Mouse (Mus musculus): ENCODE data around the gene Gm15107.
"Not testable (repeated sequence)": the region's sequence is repeated elsewhere in the genome, so short reads cannot be mapped to it uniquely, and the experiment has no call there.

The Gm15107 gene

GRCm38 (mm10) chrX:148180424-148180823 is at the start of gene Gm15107:
Gm15107 (plus strand) TSS chrX:148180724.
- not testable (repeated sequence) for DNase-seq
